Mouse (Mus musculus): ENCODE measurements at regions not wholly inside any gene's neighbourhood (a gene's known extent, or its start where the extent isn't known, plus 50 kb on each side); places are given as distances from the start of the nearest gene placed in this dataset.
A peak's percentile ranks its signal among the peaks of the same experiment; 100 is the strongest.

- DNase-seq (ENCODE audit: low read depth, low spot score) = no peak
These were observed 184.4 kb downstream of the Emx2 start for GRCm38 (mm10) chr19:59642606-59643005.

DNA sequence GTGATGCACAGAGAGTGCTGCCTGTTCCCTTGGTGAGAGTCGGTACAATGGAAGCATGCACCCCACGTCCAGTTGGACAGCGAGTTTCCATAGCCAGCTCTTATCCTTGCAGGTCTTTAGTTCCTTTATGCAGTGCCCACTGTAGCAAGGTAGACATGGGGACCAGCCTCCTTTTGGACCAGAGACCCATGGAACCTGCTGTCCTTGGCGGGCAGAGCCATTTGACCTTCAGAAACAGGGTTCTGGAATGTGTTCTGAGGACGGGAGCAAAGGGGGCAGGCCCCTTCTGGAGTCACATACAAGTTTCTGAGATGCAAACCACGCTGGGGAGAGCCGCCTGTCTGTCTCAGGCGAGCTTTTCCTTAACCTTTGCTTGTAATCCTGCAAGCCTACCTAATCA is 188.1 kb downstream of the Emx2 start:
- DNase-seq (ENCODE audit: low read depth, low spot score) = no peak

- DNase-seq (ENCODE audit: low read depth, low spot score) = no peak
These were observed 188.5 kb downstream of the Emx2 start for GRCm38 (mm10) chr19:59646656-59647055.

GRCm38 (mm10) chr19:59649421-59649820 is 191.2 kb downstream of the Emx2 start:
- no peak for DNase-seq (ENCODE audit: low read depth, low spot score)

DNA sequence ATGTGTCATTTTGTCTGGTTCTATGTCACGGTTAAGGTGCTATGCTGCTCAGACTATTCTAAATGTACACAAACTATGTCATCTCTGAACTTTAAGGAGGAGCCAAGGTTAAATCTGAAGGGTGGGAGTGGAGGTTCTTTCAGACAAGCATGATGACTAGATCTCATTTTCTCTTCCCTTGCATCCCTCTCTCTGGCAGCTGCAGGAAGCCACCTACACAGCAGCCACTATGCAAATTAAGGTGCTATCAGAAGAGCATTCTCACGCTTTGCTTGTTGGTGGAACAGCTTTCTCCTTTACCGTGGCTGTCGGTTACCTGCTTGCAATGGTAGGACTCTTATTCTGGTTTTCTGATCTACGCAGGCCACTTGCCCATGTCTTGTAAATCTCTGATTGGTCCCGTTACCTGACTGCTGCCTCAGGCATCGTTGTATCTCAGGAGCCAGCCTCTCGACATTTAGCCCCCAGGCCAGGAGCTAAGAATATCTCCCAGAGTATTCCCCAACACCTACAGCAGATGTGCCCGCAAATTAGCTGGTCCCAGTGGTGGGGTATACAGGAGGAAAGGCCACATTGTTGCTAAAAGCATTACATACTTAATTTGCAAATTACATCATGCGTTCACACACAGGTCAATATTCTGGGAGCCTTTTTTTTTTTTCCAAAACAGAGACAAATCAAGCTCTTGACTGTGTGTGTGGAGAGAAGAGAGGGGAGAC is 192.6 kb downstream of the Emx2 start:
- DNase-seq (ENCODE audit: low read depth, low spot score) = peak; percentile 5

DNA sequence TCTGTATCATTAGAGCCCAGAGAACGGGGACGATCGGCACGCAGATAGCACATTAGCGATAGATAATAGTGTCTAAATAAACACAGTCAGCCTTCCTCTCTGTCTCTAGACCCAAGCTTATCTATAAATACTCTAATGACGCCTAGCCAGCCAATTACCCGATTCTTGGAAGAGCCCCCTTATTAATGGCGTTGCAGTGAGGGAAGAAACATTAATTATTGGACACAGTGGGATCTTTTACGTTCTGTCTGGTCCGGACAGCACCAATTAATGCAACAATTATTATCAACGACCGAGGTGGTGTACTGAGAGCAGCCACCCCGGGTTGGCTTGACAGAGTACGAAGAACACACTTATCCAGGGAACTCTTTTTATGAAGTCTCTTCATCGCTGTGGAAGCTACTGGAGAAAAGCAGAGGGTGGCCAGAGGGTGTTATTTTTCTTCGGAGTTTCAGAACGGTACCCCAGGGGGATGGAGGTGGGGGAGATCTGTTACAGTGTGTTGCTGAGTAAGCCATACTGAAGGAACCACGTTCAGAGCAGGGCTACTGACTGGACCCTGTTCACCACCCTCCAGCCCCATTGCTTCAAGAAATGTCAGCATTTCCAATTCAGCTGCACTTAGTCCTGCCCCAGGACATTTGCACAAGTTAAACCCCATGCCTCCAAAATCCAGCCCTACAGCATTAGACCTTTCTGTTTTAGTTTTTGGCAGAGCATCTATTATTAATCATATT is 195.6 kb downstream of the Emx2 start:
- DNase-seq (ENCODE audit: low read depth, low spot score) = no peak

DNA sequence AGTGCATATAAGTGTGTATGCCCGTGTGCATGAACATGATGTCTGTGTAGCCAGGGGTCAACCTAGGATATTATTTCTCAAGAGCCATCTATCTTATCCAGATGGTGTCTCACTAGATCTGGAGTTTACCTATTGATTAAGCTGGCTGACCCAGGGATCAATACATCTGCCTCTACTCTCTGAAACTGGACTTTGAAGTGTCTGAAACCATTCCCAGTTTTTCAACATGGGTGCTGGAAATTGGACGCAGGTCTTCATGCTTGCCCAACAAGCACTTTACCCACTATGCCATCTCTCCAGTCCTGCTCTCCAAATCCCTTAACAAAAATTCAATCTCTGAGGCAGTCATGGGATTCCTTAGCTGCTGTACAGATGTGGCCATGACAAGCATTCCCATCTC is 197.1 kb downstream of the Emx2 start:
- no peak for DNase-seq (ENCODE audit: low read depth, low spot score)

GRCm38 (mm10) chr19:59669793-59670192 is 211.6 kb downstream of the Emx2 start:
- DNase-seq (ENCODE audit: low read depth, low spot score) = no peak

- DNase-seq (ENCODE audit: low read depth, low spot score) = no peak
These were observed 215.4 kb downstream of the Emx2 start for GRCm38 (mm10) chr19:59673537-59673936.

GRCm38 (mm10) chr19:59679191-59679590 is 221.0 kb downstream of the Emx2 start:
- DNase-seq (ENCODE audit: low read depth, low spot score) = no peak

DNA sequence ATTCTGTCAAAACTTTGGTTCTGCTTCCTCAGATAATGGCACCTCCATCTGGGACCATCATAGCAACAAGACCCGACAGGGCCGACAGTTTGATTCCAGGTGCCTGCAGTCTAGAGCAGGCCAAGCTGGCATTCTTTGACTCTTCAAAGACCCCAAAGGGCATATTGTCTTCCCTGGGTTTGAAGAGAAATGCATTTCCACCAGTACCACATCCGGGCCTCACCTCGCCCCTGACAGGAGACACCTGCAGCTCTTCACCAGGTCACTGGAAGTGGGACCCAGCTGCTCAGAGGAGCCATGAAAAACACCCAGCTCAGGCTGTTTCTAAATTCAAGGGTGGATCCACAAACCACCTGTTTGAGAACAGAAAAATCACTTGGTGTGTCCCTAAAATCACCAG is 222.2 kb downstream of the Emx2 start:
- DNase-seq (ENCODE audit: low read depth, low spot score) = no peak

GRCm38 (mm10) chr19:59684292-59684691 is 226.1 kb downstream of the Emx2 start:
- DNase-seq (ENCODE audit: low read depth, low spot score) = no peak

DNA sequence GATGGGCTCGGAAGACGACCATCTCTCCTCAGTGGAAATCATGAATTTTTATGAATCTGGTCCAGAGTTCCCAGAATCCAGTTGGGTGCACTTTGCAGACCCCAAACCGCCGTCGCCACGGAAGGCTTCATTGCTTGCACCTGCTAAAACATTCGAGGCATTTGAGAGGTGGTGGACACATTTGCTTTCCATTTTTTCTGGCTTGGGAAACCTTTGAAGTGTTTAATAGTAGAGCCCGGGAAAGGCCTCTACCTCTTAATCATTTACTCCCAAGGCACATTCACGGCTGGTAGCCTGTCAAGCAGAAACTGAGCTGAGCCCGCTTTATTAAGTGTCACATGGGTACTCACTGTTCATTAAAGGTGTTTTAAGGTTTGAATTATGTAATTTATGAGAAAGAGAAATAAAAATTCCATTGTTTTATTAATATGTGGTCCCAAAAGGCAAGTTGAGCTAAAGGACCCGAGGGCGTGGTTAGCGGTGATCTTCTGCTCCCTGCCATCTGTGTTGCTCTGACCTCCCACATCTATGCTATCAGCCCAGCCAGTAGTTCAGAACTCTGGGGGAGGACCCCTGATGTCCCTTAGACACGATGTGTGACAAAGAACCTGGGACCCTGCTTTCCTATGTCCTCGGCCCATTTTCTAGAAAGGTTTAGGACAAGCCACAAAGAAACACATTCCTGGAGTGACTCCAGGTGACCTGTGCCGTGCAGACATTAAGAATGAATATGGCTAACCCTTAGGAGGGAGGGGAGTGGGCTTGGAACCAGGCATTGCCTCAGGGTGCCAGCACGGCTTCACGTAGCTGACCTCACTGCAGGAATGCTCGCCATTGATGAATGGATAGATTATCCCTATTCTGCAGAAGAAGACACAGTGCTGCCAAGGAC is 227.9 kb downstream of the Emx2 start:
- no peak for DNase-seq (ENCODE audit: low read depth, low spot score)

GRCm38 (mm10) chr19:59687206-59687605 is 229.0 kb downstream of the Emx2 start:
- DNase-seq (ENCODE audit: low read depth, low spot score) = no peak

DNA sequence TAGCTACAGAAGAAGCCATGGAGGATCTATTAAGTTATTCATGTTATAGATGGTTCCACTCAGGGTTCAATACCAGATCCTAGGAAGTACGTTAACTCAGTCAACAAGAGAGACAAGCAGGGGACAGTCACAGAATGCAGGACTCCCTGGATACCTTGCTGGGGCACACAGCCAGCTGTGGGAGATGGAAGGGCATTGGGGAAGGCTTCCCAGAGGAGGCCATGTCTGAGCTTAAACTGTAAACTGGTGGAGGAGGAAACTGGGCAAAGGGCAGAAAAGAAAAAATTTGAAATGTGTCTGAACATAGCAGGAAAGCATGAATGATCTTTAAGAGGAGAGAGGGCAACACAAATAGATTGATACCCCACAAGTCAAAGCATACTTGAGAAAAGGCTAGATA is 229.5 kb downstream of the Emx2 start:
- DNase-seq (ENCODE audit: low read depth, low spot score) = no peak

- no peak for DNase-seq (ENCODE audit: low read depth, low spot score)
These were observed 233.4 kb downstream of the Emx2 start for GRCm38 (mm10) chr19:59691541-59692096.

GRCm38 (mm10) chr19:59697628-59698027 is 239.5 kb downstream of the Emx2 start:
- DNase-seq (ENCODE audit: low read depth, low spot score) = no peak

- no peak for DNase-seq (ENCODE audit: low read depth, low spot score)
These were observed 242.0 kb downstream of the Emx2 start for GRCm38 (mm10) chr19:59700187-59700586.

DNA sequence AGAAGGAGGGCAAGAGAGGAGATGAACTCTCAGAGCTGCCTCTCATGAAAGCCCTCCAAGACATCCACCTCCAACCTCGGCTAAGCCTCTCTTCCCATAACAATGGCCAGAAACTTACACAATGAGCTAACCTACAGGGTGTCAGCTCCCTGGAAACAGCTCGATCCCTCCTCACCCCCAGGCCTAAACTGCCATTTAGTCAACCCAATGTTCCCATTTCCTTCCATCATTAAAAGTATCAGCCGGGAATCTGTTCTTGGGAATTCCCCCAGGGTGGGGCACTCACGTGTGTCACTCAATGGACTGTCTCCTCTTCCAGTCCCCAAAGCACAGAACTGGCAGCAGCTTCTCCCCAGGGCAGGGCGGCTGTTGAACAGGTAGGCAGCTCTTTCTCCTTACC is 236.3 kb downstream of the Rab11fip2 start:
- no peak for DNase-seq (ENCODE audit: low read depth, low spot score)

DNA sequence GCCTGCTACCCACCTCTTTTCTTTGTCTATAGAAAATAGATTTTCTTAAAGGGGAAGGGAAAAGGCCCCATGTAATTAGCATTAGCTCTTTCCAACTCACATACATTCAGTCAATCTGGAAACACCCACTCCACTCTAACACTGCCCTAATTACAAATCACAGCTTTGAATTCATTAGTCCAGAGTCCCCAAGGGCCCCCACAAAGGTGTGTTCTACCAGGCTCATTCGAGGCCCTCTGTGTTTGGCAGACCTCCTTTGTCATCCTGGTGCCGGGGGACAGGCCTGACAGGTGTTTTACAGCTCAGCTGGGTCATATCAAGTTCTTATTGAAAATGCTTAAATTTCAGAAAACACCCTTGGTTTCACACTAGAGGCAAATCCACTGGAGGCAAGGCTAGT is 234.3 kb downstream of the Rab11fip2 start:
- no peak for DNase-seq (ENCODE audit: low read depth, low spot score)

DNA sequence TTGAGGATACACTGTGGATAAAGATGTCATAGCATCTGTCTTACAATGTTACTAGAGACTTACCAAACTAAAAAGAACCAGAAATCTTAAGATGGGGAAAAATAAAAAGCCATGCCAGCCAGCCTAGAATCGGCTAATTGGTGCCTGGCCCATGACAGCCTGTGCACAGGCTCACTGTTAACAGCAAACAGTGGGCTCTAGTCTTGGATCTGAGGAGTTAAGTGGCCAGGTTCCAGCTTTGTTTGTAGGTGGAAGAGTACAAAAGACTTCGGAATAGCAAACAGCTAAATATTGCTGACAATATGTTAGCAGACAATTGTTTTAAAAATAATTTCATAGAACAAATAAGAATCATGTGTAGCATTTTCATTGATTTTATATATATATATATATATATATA is 228.4 kb downstream of the Rab11fip2 start:
- no peak for DNase-seq (ENCODE audit: low read depth, low spot score)
